Mouse (Mus musculus) bone marrow, adult 2 months (tissue): ENCODE measurements around the gene Stim1. TPM values are rescaled to one million over a fixed set of nuclear protein-coding genes. Genes with fewer than 3 reads are reported as not detected.
"Not testable (repeated sequence)": the region's sequence is repeated elsewhere in the genome, so short reads cannot be mapped to it uniquely, and the experiment has no call there.

Source experiments
- H3K27ac ChIP-seq: fragments of 200-500 bp; 2 replicates; pipeline ENCODE4 v1.5.1; 2012; ENCODE audit warnings: low read depth, mild to moderate bottlenecking, control low read depth, inconsistent platforms, low read length; ENCODE audit not compliant: control insufficient read depth, poor library complexity, insufficient read depth
- H3K4me1 ChIP-seq: fragments of 200-500 bp; 2 replicates; pipeline ENCODE4 v1.6.1; 2011; ENCODE audit warnings: low read length; ENCODE audit not compliant: control insufficient read depth, insufficient read depth
- H3K4me3 ChIP-seq: fragments of 200-500 bp; replicated peaks from 2 replicates; pipeline ENCODE3; 2011; ENCODE audit warnings: mild to moderate bottlenecking, low read depth, low read length, control low read depth; ENCODE audit not compliant: control insufficient read depth
- CTCF ChIP-seq: fragments of 200-500 bp; IDR thresholded peaks from 2 replicates; pipeline ENCODE4 v1.5.1; 2011; ENCODE audit warnings: low read length, control low read depth; ENCODE audit not compliant: control insufficient read depth, insufficient read depth
- POLR2A ChIP-seq: fragments of 200-500 bp; IDR thresholded peaks from 2 replicates; pipeline ENCODE4 v1.6.1; 2011; ENCODE audit warnings: low read depth, mild to moderate bottlenecking, control low read depth, low read length, borderline replicate concordance; ENCODE audit not compliant: control insufficient read depth
- WGBS: fragments of 180-500 bp; shearing (Covaris S2); methylation state at CpG from one replicate; pipeline ENCODE4 v1.1.7; 2018; 5-methylcytosine and 5-hydroxymethylcytosine counted together
- polyA plus RNA-seq: library from polyadenylated mRNA; stranded (reverse); fragments of >200 nt; gene quantifications from 2 replicates; pipeline ENCODE4 v1.2.4, GENCODE M21; 2011; ENCODE audit warnings: low replicate concordance; ENCODE audit not compliant: missing spikeins, insufficient read depth, insufficient read length

Stim1 gene
- polyA plus RNA-seq, 1 experiment, result 24.8 TPM

DNA sequence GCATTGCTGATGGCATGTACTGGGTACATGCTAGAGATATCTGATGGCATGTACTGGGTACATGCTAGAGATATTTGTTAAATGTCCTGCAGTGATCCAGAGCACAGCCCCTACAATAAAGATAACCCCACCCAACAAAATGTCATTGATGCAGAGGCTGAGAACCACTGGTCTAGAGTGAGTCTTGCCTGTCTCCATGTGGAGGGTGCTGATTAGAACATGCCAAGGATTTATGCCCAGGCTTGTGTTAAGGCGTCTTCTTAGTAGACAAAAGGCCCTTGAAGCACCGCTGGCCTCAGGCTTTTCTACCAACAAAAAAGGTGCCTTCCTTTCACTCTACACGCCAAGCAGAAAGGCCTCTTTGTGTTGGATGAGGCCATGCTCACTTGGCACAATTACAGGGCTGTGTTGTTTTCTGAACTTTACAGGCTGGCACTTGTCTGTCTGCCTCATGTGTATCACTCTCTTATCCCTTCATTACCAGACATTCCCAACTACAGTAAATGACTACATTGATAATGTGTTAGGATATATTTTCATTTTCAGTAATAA is 131.7 kb downstream of the Stim1 start:
- WGBS, result 68% methylated on average over 3 of the region's 3 CpGs
- no peak for TF ChIP-seq POLR2A
- no peak for TF ChIP-seq CTCF
- Histone ChIP-seq H3K4me1 (peaks cover 1% of the 10 kb centered on the region; the same call in 1 of the 2 replicates), H3K4me3 (no peak overlapping the region), H3K27ac (no peak overlapping the region)

- no peak overlapping the region for H3K27ac ChIP-seq
- no peaks in the 10 kb centered on the region for H3K4me1 ChIP-seq
- 92% methylated on average over 2 of the region's 2 CpGs for WGBS
- no peak overlapping the region for H3K4me3 ChIP-seq
- TF ChIP-seq CTCF (no peak), POLR2A (no peak)
Observed at GRCm38 (mm10) chr7:102404118-102404517, 136.5 kb downstream of the Stim1 start.

DNA sequence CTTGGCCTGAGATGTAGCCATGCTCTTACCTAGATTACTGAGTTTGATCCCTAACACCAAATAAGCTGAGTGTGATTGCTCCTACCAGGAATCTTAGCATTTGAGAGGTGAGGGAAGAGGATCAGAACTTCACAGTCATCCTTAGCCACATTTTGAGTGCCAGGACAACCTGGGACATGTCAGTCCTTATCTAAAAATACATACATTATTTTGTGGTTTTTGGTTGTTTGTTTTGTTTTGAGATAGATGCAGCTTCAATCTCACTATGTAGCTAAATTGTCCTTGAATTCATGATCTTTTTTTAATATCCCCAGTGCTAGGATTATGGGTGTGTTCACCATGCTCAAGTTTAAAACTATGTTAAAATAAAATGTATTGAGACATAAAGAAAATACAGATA is 139.8 kb downstream of the Stim1 start:
- Histone ChIP-seq H3K4me3 (no peak overlapping the region), H3K27ac (no peak overlapping the region), H3K4me1 (no peaks in the 10 kb centered on the region)
- TF ChIP-seq CTCF, result no peak
- no peak for TF ChIP-seq POLR2A

DNA sequence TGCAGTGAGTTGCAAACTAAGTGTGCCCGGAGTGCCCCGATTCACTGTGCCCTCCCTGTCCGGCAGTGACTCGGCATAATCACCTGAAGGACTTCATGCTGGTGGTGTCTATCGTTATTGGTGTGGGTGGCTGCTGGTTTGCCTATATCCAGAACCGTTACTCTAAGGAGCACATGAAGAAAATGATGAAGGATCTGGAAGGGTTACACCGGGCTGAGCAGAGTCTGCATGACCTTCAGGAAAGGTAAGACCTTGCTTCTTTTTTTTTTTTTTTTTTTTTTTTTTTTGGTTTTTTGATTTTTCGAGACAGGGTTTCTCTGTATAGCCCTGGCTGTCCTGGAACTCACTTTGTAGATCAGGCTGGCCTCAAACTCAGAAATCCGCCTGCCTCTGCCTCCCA is 147.7 kb downstream of the Stim1 start:
- not testable (repeated sequence) for H3K27ac ChIP-seq, H3K4me3 ChIP-seq, H3K4me1 ChIP-seq
- 88% methylated on average over 9 of the region's 9 CpGs for WGBS

GRCm38 (mm10) chr7:102415841-102416240 is 148.2 kb downstream of the Stim1 start:
- H3K4me1 ChIP-seq, result no peaks in the 10 kb centered on the region
- WGBS, result 83% methylated on average over 6 of the region's 6 CpGs
- TF ChIP-seq CTCF (no peak), POLR2A (no peak)
- no peak overlapping the region for H3K4me3 ChIP-seq
- no peak overlapping the region for H3K27ac ChIP-seq

DNA sequence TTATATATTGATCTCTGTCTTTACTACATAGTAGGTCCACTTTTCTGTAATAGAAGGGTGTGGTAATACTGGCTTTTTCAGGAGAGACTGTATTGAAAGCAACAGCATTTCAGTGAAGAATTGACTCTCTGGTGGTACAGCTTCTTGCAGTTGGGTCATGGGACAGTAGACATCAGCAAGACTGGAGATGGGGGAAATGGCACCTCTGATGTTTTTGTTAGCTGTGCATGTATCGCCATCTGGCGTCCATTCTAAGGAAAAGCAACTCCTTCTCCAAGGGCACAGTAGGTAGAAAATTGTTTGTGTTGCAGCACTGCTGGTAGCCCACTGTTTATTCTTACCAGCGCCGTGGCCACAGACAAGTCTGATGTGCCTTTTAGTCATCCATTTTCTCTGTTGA is 149.8 kb downstream of the Stim1 start:
- no peak overlapping the region for H3K27ac ChIP-seq
- H3K4me3 ChIP-seq, result no peak overlapping the region
- WGBS, result 0% methylated on average over 4 of the region's 4 CpGs
- no peaks in the 10 kb centered on the region for H3K4me1 ChIP-seq
- TF ChIP-seq POLR2A, result no peak
- peak; percentile 56 for TF ChIP-seq CTCF

- WGBS, result 88% methylated on average over 2 of the region's 2 CpGs
- TF ChIP-seq POLR2A (no peak), CTCF (no peak)
- no peaks in the 10 kb centered on the region; the same call in 1 of the 2 replicates for H3K4me1 ChIP-seq
- no peak overlapping the region for H3K27ac ChIP-seq
- H3K4me3 ChIP-seq, result no peak overlapping the region
Observed at GRCm38 (mm10) chr7:102422036-102422435, 154.4 kb downstream of the Stim1 start.

DNA sequence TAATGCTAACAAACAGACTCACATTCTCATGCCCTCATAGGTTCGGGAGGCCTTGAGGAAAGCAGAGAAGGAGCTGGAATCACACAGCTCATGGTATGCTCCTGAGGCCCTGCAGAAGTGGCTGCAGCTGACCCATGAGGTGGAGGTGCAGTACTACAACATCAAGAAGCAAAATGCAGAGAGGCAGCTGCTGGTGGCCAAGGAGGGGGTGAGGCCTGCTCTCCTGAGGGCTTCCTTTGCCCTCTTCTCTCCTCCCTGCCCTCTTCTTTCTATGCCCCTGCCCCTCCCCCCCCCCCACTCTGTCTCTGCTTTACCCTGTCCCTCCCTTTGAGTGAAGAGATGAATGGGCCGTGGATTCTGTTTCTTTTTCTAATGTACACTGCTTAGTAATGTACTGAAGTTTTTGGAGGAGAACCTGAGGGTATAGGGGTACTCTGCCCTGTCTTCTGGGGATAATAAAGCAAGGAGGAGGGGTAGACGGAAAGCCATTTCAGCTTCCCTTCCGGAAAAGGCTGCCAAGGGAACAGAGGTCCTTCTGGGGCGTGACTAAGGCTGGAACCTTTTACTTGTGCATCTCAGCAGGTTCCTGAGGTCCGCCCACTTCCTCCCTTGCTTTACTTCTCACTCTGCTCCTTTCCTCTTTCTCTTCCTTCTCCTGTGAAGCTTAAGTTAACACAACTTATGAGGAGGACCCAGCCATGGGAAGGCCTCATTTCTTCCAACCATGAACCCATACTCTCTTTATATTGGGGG is 158.5 kb downstream of the Stim1 start:
- WGBS, result 15% methylated on average over 6 of the region's 6 CpGs
- no peak overlapping the region for H3K4me3 ChIP-seq
- TF ChIP-seq POLR2A (no peak), CTCF (no peak)
- H3K4me1 ChIP-seq, result no peaks in the 10 kb centered on the region; the same call in 1 of the 2 replicates
- H3K27ac ChIP-seq, result peak overlapping the region; percentile 1; the same call in 1 of the 2 replicates
